Mouse (Mus musculus): ENCODE data around the gene Tenm2. TPM values are rescaled to one million over a fixed set of nuclear protein-coding genes. Genes with fewer than 3 reads are reported as not detected.

Gene Tenm2
- 33.2 and 36.1 TPM in 2 replicates for polyA plus RNA-seq (2012; rRNA removed)

DNA sequence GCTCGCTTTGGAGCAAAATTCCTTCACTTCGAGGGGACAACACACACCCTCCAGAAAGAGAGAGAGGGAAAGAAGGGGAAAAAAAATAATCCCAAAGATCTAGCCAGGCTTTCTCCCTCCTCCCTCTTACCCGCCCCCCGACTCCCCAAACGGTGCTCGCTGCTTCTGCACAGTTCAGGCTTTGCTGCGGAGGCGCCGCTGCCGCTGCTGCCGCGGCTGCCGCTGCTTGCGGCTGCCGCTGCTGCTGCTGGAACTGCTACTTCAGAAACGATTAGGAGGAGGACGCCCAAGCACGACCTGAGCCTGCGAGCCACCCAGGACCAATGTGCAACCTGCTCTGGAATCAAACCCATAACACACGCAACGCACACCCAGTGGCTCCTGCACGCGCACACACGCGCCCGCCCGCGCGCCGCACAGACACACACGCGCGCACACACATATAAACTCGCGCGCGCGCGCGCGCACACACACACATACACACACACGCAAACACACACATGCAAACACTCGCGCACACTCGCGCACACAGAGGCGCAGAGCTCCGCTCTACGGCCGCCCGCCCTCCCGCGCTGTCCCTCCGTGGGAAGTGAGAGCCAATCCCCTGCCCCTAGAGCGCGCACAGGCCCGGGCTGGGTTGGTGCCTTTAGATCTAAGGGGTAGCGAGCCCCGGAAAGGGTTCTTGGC lies at the start of gene Tenm2:
Gene Tenm2 (minus strand): TSS at position 51 of the 687 bp plus-strand sequence.

DNA sequence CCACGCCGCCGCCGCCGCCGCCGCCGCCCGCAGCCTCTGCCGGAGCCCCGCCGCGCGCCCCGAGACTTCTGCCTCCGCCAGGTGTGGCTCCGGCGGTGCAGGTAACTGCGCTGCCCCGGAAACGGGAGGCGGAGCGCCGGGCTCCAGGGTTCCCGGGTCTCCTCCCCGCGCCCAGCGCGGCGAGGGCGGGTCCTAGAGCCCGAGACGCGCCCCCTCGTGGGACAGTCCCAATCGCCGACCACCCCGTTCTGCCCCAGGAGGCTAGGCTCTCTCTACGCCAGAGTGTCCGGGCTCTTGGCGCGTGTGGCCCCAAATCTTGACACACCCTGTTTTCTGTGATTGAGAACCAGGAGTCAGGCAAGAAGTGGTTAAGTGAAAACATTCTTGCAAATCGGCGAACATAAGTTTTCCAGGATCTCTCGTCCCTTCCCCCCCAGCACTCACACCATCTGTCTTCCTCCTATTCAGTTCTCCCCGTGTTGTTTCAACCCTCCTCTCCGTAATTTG lies 1255.3 kb downstream of the Tenm2 start, which contains the start of gene Wwc1:
Gene Wwc1 (minus strand): TSS at position 117 of the 507 bp plus-strand sequence.

All from central nervous system, embryonic 18 days (tissue).